Mouse (Mus musculus) bone marrow macrophage, adult 2 months (primary cell): ENCODE data around the gene Dlk2.

Source experiments
- CTCF ChIP-seq: IDR thresholded peaks from 2 replicates; pipeline ENCODE4 v1.5.1; 2012; ENCODE audit warnings: low read depth, mild to moderate bottlenecking, low read length, moderate library complexity
- POLR2A ChIP-seq: IDR thresholded peaks from 2 replicates; pipeline ENCODE4 v1.6.1; 2012; ENCODE audit warnings: mild to moderate bottlenecking, low read depth, low read length, borderline replicate concordance

DNA sequence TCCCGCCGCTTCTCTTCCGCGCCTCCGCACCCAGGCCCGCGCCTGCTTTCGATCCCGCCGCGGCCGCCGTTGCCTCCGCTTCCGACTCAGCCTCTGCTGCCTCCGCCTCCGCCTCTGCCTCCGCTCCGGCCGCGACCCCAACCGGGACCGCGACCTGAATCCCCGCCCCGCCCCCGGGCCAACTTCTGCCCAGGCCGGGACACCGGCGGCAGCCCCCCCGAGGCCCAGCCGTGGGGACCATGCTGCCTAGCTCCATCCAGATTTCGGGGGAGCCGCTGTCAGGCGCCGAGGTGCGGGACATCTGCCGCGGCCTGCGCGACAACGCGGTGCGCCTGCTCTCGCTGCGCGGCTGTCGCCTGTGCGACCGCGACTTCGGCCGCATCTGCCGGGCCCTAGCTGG is 43.1 kb upstream of the Dlk2 start:
- TF ChIP-seq CTCF (no peak), POLR2A (no peak)
